18 mouse cellular contexts compared by ENCODE assay signal in the genomic region with DNA sequence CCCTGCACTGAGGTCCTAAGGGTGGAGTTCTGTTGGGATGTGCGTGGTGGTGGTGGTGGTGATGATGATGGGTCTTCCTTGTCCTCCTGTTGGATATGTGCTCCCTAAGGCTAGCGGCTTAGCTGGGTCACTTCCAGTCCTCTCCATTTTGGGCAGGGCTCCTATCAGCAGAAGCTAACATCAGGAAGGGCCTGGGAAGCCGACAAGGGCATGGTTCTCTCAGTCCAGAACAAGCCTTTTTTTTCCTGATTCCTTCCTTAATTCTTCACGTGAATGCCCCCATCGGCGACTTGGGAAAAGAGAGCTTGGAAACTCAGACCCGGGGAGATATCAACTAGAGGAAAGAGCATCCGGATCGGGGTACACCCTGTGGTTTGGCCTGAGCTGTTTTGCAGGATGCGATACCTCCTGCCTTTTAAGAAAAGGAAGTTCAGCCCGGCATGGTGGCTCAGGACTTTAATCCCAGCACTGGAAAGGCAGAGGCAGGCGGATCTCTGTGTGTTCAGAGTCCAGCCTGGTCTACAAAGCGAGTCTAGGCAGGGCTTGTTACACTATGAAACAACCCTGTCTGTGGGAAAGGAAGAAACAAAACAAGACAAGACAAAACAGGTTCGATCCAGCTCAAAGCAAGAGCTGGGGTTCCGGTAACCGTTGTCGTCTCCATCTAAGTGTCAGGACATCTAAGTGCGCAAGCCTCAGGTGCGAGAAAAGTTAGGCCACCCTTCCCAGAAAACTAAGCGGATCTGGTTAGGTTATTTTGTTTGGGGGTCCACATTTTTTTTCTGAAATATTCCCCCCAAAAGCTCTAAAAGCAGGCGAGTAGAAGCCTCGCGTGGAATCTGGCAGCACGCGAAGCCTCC. TPM values are rescaled to one million over a fixed set of nuclear protein-coding genes. Genes with fewer than 3 reads are reported as not detected.
DNase-seq lines count a peak whose midpoint lies in the region; ATAC-seq and TF ChIP-seq lines count a peak whose summit lies in the region.
"Had no signal": no experiment of that assay in that cellular context is flagged by ENCODE, and none has a peak within 500 bp of the region (broad histone marks: within the 10 kb centered on the region; RNA-seq: fewer than 3 reads in every experiment).

No protein-coding gene starts in this region.

- no peak overlapping the region for H3K4me3 ChIP-seq in hindbrain, embryonic 11.5 days (ENCODE audit: low read depth, low read length)
- no peak overlapping the region for H3K4me3 ChIP-seq in hindbrain, postnatal 0 days (ENCODE audit: low read length)
- peak overlapping the region; percentile 50; the same call in 1 of the 2 replicates for H3K4me3 ChIP-seq in testis, adult 2 months (ENCODE audit: control insufficient read depth, low read depth, low read length)
- peak overlapping the region; percentile 70 for H3K4me3 ChIP-seq in forebrain, embryonic 13.5 days
- H3K4me3 ChIP-seq: limb, embryonic 12.5 days; neural tube, embryonic 13.5 days had no signal

- TF ChIP-seq POLR2A in testis, adult 2 months (IDR thresholded peaks at IDR 0.05; ENCODE audit: control insufficient read depth, low read depth, low read length) = no peak

- no peak for ATAC-seq in hindbrain, embryonic 11.5 days (ENCODE audit: low FRiP score)
- ATAC-seq in hindbrain, postnatal 0 days = no peak
- no peak for ATAC-seq in forebrain, embryonic 13.5 days
- ATAC-seq: activated CD4-positive, CD25-positive, alpha-beta regulatory T cell, adult 4 months had no signal

- H3K9ac ChIP-seq in hindbrain, embryonic 11.5 days (ENCODE audit: low read depth, low read length) = no peak overlapping the region
- H3K9ac ChIP-seq in hindbrain, postnatal 0 days (replicated peaks; ENCODE audit: low read length) = no peak overlapping the region
- peak overlapping the region; percentile 97 for H3K9ac ChIP-seq in forebrain, embryonic 13.5 days
- H3K9ac ChIP-seq: limb, embryonic 12.5 days; neural tube, embryonic 13.5 days had no signal

- H3K9me3 ChIP-seq in hindbrain, embryonic 11.5 days (ENCODE audit: control insufficient read depth, low read length) = no peaks in the 10 kb centered on the region
- H3K9me3 ChIP-seq in hindbrain, postnatal 0 days (ENCODE audit: low read length) = 0 out of 2 replicates have a peak, but pooled peaks cover 3% of the 10 kb centered on the region
- H3K9me3 ChIP-seq in forebrain, embryonic 13.5 days (replicated peaks) = no peaks in the 10 kb centered on the region

- no peak overlapping the region for H3K4me2 ChIP-seq in hindbrain, embryonic 11.5 days (replicated peaks; ENCODE audit: low read depth, low read length)
- no peak overlapping the region for H3K4me2 ChIP-seq in hindbrain, postnatal 0 days (ENCODE audit: low read depth, low read length)
- peak overlapping the region; percentile 79 for H3K4me2 ChIP-seq in forebrain, embryonic 13.5 days

- no peak overlapping the region for H3K27ac ChIP-seq in hindbrain, embryonic 11.5 days (ENCODE audit: low read depth, low read length)
- no peak overlapping the region for H3K27ac ChIP-seq in hindbrain, postnatal 0 days
- no peak overlapping the region for H3K27ac ChIP-seq in testis, adult 2 months (ENCODE audit: control insufficient read depth, insufficient read depth, low read depth, low read length)
- H3K27ac ChIP-seq in forebrain, embryonic 13.5 days = peak overlapping the region; percentile 92
- H3K27ac ChIP-seq: limb, embryonic 12.5 days; neural tube, embryonic 13.5 days had no signal

- peak; percentile 58 for DNase-seq in hindbrain, embryonic 11.5 days (ENCODE audit: low spot score)
- DNase-seq in hindbrain, postnatal 0 days (ENCODE audit: low spot score) = no peak
- no peak for DNase-seq in testis, postnatal 14 days (ENCODE audit: low spot score)
- no peak for DNase-seq in left cerebral cortex, adult 11 months (ENCODE audit: low spot score)
- no peak for DNase-seq in spleen, postnatal 4 days (ENCODE audit: low spot score in 2 of 2)
- no peak for DNase-seq in urinary bladder, postnatal 36 days (ENCODE audit: low spot score in 2 of 2)
- DNase-seq: B cell, adult 2 months; cerebellum, adult 11 months; heart, adult 18-20 months; kidney, adult 11 months; lung, adult 18-20 months; right cerebral cortex, adult 18-20 months; thymus, postnatal 36 days had no signal

- no peak for TF ChIP-seq CTCF in hindbrain, postnatal 0 days (IDR thresholded peaks at IDR 0.05; ENCODE audit: low read depth)
- TF ChIP-seq CTCF in testis, adult 2 months (IDR thresholded peaks at IDR 0.05; ENCODE audit: control insufficient read depth, insufficient read depth, insufficient replicate concordance, low read depth, low read length) = no peak

- 8% methylated on average over 25 of the region's 25 CpGs for WGBS in hindbrain, embryonic 11.5 days
- WGBS in hindbrain, postnatal 0 days = 9% methylated on average over 25 of the region's 25 CpGs
- WGBS in forebrain, embryonic 13.5 days = 12% methylated on average over 25 of the region's 25 CpGs

- peaks cover 18% of the 10 kb centered on the region for H3K4me1 ChIP-seq in hindbrain, embryonic 11.5 days (replicated peaks; ENCODE audit: control insufficient read depth, insufficient read depth, low read length)
- 0 out of 2 replicates have a peak, but pooled peaks cover 9% of the 10 kb centered on the region for H3K4me1 ChIP-seq in hindbrain, postnatal 0 days (ENCODE audit: insufficient read depth, low read length)
- peaks cover 43% of the 10 kb centered on the region for H3K4me1 ChIP-seq in testis, adult 2 months (ENCODE audit: control insufficient read depth, insufficient read depth, low read length)
- peaks cover 39% of the 10 kb centered on the region for H3K4me1 ChIP-seq in forebrain, embryonic 13.5 days

- H3K36me3 ChIP-seq in hindbrain, embryonic 11.5 days (ENCODE audit: control insufficient read depth, insufficient read depth, low read length) = no peaks in the 10 kb centered on the region
- H3K36me3 ChIP-seq in hindbrain, postnatal 0 days (ENCODE audit: insufficient read depth, low read length) = no peaks in the 10 kb centered on the region
- no peaks in the 10 kb centered on the region for H3K36me3 ChIP-seq in testis, adult 2 months (ENCODE audit: control insufficient read depth, insufficient read depth, low read length)
- H3K36me3 ChIP-seq in forebrain, embryonic 13.5 days (ENCODE audit: poor library complexity, severe bottlenecking) = peaks cover 6% of the 10 kb centered on the region
- H3K36me3 ChIP-seq: limb, embryonic 12.5 days; neural tube, embryonic 13.5 days had no signal

- peaks cover 92% of the 10 kb centered on the region for H3K27me3 ChIP-seq in hindbrain, embryonic 11.5 days (ENCODE audit: control insufficient read depth, insufficient read depth, low read length)
- H3K27me3 ChIP-seq in hindbrain, postnatal 0 days (ENCODE audit: insufficient read depth, low read length) = peaks cover 84% of the 10 kb centered on the region
- no peaks in the 10 kb centered on the region; the same call in 1 of the 2 replicates for H3K27me3 ChIP-seq in testis, adult 2 months (ENCODE audit: control insufficient read depth, insufficient read depth, low read length)
- peaks cover 96% of the 10 kb centered on the region for H3K27me3 ChIP-seq in forebrain, embryonic 13.5 days

RNA-seq across cellular contexts. Expression of a gene that starts 2.2 kb away (rescaled TPM):
- 0.08 and 0.14 TPM in 2 replicates for polyA plus RNA-seq in hindbrain, embryonic 11.5 days (2014; fragmentation: Nextera tagmentation; extraction: Ambion mirVana)
- total RNA-seq in hindbrain, postnatal 0 days (2014; rRNA removed) = 1.2 and 2.0 TPM in 2 replicates
- 0.06 and 0.08 TPM in 2 replicates for polyA plus RNA-seq in hindbrain, postnatal 0 days (2015; fragmentation: Nextera tagmentation; extraction: Ambion mirVana)
- 3.8 and 6.3 TPM in 2 replicates for polyA plus RNA-seq in testis, adult 2 months (2012; rRNA removed)
- 6.1 and 7.1 TPM in 2 replicates for polyA plus RNA-seq in forebrain, embryonic 13.5 days (2015; fragmentation: Nextera tagmentation; extraction: Ambion mirVana)
- polyA plus RNA-seq: activated CD4-positive, CD25-positive, alpha-beta regulatory T cell, adult 4 months had no signal

Comparison
In these comparisons a context has a peak if more than half of its experiments do, and no peak if none do; other contexts are left out.
1. H3K4me3 ChIP-seq: peak in testis, adult 2 months (single experiment) and forebrain, embryonic 13.5 days (single experiment); none in hindbrain, embryonic 11.5 days (single experiment) and hindbrain, postnatal 0 days (single experiment).